Mouse (Mus musculus): ENCODE measurements around the gene 4930404H24Rik. TPM values are rescaled to one million over a fixed set of nuclear protein-coding genes. Genes with fewer than 3 reads are reported as not detected.

4930404H24Rik gene
- total RNA-seq (2021), result not detected
- long read RNA-seq, experiment 1, result 0 reads
- long read RNA-seq, experiment 2, result 0 reads

DNA sequence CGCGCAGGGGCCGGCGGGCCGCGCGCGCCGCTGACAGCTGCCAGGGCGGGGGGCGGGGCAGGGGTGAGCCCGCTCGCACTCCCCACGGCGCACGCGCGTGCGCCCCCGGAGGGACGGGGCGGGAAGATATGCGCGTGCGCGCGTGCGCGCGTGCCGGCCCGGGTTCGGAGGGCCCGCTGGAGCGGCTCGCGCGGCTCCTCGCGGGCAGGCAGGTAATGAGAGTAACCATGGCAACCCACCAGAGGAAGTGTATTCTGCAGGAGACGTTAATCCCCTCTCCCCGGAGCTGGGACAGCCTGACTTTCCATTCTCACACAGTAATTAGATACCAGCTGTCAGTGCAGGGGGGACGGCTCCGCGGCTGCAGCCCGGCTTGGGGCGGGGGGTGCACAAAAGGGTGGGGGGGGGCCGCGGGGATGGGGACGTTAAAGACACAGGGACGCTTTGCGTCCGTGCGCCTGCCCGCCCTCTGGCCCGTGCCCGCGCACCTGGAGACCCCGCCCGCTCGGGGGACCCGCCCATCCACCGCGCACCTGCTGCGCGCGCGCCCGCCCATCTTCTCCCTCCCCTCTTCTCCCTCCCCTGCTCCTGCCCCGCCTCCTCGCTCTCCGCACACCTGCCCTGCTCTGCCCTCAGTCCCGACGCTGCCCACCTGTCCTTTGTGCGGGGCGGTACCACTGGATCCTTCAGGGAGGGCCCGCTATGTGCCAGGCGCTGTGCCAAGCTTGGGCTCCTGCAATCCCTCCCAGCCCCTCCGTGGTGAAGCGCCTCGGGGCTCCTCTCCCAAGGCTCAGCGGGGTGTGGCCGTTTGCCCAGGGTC lies at the start of gene 4930404H24Rik:
4930404H24Rik (plus strand) TSS at position 218 of the 820 bp plus-strand sequence.
- peak; percentile 72 to 76 for DNase-seq (ENCODE audit: low spot score in 2 of 2)

DNA sequence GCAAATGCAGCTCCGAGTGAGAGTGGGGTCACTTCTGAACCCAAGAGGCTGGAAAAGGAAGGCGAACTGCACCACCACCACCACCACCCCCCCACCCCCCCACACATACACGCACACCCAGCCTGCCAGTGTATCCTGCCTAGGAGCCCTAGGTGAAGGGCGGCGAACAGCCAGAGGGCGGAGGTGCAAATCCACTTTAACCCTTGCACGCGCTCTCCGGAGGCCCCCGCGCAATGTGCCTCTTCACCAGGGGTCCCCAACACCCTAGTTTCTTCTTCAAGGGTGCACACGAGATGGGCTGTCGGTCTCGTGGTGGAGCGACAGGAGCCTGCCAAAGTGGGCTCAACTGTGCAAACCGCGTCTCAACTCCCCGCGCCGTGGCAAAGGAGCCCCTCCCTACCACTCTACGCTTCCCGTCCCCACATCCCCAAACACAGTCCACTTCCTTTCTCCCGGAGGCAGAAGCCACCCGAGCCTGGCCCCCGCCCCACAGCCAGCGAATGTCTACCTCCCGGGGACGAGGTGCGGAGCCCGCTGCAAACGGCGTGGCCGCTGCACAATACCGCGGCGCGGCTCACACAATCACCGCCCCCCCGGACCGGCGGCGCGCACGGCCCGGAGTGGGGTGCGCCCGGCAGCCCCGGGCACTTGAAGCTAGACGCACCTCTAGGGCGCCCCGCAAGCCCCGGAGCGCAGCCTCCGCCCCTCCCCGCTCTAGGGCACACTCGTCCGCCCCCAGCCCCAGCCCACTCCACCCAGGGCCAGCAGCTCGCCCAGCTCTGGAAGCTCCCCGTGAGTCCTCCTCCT lies 49.0 kb upstream of the 4930404H24Rik start:
- DNase-seq (ENCODE audit: low spot score in 2 of 2), result peak in 1 of 2 experiments; percentile 22

DNA sequence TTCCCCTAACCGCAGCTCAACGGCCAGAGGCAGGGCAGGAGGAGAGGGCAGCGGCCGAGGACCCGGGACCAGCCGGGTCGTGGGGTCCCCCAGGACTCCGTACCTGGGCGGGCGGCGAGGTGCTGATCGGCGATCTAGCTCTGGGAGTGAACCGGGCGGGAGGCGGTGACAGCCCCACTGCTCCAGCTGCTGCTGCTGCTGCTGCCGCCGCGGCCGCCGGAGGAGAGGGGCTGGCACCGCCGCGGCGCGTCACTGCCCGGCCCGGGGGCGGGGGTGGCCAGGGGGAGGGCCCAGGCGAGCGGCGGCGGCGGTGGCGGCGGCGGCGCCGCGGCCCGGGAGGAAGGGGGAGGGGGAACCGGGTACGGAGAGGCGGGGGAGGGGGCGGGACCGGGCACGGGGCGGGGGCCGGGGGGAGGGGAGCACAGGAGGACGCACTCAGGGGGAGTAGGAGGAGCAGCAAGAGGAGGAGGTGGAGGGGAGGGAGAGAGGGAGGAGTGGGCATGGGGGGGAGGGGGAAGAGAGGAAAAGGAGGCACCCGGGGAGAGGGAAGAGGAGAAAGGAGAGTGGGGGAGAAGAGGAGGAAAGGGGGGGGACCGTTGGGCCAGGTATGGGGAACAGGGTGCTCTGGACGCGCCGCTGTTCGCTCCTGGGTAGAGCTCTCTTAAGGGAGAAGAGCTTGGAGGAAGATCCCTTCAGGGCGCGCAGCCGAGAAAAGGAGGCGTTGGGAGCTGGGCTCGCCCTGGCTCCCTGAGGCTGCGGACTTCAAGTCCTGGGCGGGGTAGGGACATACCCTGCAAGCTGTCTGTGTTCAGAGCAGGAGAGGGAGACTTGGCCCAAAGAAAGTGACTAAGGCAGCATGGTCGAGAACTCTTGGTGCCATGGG lies 48.1 kb upstream of the 4930404H24Rik start:
- DNase-seq (ENCODE audit: low spot score in 2 of 2), result peak; percentile 45

DNA sequence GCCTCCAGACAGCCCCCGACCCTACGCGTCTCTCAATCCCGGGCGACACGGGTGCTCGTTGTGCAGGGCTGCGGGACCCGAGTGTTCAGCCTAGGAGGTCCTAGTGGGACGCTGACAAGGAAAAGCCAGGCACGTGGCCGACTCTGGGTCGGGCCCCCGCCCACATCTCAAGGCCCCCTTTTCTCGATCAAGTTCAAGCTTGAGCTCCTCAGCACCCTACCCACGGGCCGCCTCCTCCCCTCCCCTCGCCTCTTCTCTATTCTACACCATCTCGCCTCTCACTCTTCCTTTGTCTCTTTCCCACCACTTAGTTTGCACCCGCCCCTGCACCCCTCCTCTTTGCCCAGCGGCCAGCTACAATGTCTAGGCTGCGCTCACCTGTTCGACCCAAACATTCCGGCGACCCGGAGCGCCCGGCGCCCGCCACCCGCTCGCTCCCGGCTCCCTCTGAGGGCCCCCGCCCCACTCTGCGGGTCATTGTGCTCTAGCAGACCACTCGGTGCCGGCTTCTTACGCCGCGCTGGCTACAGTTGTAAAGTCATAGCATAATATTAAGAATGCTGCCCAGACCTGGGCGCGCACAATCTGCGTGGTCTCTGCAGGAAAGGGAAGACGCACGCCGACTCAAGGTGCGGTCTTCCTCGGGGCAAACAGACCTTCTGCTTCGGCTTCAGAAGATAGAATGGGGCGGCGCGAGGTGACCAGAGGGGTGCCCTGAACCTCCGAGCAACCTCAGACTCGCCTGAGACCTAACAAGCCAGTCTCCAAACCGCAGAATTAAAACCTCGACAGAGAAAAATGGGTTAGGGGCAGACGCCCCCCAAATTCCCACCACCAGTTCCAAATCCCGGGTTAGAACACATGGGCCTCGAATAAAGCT lies 47.2 kb upstream of the 4930404H24Rik start:
- DNase-seq (ENCODE audit: low spot score in 2 of 2), result no peak

DNA sequence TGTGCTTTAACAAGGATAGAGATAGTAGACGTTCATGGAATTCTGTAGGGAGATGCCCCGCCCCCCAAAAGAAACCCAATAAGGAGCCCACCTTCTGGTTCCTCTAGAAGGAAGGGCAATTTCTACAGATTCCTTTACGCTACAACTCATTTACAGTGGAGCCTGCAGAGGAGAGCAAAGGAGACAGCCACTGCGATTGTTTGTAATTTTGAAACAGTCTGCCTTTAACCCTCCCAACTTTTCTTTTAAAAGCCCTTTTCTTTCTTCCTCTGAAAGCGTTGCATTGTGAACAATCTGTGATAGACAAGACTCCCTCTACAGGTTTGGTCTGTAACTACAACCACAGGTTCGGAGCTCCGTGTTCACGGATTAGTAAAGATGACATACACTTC lies 46.6 kb upstream of the 4930404H24Rik start:
- DNase-seq (ENCODE audit: low spot score in 2 of 2), result peak; percentile 60 to 82

DNA sequence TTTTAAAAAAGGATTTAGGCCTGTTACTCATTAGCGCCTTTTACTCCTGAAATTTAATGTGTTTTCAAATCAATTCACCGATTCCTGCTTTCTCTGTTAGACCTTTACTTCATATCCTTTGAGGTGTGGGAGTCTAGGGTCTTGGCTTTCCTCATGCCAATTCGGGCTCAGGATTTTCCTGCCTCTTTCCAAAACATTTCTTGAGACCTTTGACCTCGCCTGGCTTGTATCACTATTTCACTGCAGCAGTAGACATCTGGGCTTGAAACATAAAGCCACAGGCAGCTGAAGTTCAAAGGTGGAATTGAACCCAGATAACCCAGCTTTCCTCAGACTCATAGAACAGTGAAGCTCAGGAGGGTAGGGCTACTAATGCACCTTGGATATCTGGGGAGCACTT lies 46.1 kb upstream of the 4930404H24Rik start:
- DNase-seq (ENCODE audit: low spot score in 2 of 2), result no peak

DNA sequence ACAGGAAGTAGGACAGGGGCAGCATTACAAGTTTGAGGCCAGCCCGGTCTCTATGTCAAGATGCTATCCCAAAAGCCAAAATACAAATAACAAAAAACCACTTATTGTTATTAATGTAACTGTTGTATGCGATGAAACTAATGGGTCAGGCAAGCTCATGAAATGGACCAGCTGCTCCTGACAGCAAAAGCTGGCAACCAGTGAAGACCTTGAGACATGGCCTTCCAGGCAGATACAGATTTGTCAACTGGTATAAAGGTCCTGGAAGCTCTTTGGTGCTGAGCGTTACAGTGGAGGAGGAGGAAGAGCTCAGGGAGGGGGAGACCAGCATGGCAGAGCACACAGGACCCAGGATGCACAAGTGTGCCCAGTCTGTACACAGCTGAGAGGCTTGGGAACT lies 44.9 kb upstream of the 4930404H24Rik start:
- DNase-seq (ENCODE audit: low spot score in 2 of 2), result no peak

DNA sequence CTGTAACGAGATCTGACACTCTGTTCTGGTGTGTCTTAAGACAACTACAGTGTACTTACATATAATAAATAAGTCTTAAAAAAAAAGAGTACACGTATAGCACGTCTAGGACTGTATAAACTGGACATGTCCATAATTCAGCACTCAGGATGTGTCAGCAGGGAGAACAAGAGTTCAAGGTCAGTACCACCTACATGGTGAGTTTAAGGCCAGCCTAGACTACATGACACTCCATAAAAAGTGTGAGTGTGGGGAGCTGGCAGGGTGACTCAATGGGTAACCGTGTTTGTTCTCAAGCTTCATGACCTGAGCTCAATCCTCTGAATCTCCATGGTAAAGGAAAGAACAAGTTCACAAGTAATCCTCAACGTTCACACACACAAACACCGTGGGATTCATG lies 44.1 kb upstream of the 4930404H24Rik start:
- no peak for DNase-seq (ENCODE audit: low spot score in 2 of 2)

DNA sequence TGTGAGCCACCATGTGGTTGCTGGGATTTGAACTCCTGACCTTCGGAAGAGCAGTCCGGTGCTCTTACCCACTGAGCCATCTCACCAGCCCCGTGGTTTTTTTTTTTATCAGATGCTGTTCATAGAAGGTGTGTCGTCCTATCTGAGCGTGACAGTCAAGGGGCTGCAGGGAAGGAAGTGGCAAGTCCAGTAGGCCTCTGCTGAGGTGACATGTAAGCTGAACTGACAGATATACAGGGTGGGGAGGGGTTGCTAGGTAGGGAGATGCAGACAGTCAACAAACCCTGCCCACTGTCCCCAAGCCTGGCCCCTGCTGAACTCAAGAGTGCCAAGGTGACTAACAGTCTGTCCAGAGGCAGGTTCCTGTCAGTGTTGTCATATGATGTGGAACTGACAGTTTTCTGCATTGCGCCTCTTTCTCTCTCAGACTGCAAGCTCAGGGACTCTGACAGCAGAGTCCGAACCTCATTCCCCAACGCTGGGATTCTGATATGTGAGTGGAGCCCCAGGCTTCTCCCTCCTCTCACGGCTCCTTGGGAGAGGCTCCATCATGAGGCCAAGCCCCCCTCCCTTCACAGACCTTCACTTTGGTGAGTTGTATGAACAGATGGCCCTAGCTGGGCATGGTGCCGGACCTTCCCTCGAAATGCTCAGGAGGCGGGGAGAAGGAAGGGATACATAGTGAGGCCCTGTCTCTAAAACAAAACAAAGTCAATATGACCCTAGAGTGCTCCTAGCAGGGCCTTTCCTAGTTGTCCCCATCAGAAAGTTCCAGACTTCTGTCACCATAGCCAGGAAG lies 38.4 kb upstream of the 4930404H24Rik start:
- no peak for DNase-seq (ENCODE audit: low spot score in 2 of 2)

DNA sequence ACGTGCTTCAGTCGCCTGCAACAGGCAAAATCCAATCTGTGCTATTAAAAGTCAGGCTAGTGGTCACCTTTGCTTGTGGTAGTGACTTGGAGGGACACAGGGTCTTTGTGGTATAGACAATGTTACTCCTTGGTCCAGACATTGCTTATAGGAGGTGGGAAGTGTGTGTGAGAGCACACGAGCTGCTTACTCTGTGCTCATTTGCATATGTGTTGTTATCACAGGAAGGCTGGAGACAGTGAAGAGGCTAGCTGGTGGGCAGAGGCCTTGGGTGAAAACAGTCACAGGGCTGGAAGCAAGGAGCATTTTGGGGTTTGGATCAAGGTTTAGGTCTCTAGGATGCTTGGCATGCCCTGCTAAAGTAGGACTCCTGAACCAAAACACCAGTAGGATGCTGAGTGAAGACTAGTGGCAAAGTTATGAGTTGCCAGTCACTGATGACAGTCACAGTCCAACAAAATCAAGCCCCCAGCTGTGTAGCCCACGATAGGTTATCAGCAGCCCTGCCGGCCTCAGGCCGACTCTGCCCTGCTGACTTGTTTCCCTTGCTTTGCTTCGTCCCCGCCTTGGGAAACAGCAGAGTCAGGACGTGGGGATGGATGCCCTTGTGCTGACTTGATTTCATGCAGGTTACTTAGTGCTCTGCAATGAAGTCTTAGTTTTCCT lies 37.6 kb upstream of the 4930404H24Rik start:
- no peak for DNase-seq (ENCODE audit: low spot score in 2 of 2)

DNA sequence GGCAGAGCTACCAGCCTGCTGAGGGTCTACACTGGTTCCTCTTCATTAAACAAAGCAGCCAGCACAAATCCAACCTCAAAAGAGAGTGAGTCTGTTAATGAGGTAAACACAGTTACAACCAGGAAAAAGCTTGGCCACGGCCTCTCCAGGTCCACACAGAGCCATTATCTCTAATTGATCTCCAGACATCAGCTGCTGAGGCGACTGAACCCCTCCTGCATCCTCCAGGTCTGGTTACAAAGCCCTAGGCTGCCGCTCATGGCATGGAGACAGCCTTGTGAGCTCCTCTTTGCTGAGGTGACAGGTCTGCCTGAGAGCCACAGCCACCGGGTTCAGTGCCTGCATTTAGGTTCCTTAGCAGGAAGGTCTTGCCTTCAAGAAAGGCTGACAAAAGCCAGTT lies 35.1 kb upstream of the 4930404H24Rik start:
- no peak for DNase-seq (ENCODE audit: low spot score in 2 of 2)

DNA sequence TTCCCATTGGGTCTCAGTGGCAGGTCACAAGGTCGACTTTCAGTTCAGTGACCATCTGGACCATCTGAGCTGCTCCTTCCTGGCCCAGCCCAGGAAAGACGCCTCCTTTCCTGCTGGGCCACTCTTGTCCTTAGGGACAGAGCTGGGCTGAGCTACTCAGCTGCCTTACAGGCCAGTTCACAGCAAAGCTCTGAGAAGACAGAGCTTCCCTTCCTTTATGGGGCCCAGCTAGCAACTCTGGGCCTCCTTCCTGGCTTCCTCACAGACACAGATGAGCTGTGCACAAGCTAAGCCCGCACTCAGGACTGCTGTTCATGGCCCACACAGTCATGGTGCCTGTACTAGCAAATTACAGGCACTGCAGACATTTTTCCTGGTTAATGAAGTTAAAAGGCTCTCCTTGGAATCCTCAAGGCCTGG lies 34.6 kb upstream of the 4930404H24Rik start:
- no peak for DNase-seq (ENCODE audit: low spot score in 2 of 2)

DNA sequence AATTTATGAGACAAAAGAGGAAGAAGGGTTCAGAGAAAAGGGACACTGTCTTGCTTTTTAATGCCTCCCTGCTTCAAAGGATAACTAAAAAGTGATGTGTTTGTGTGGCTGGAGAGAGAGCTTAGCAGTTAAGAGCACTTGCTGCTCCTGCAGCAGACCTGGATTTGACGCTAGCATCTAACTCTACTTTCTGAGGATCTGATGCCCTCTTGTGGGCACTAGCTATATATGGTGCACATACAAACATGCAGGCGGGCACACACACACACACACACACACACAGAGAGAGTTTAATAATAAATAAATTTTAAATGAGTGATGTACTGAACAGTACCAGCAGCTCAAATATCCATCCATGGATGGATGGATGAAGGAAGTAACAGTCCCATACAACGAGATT lies 29.3 kb upstream of the 4930404H24Rik start:
- DNase-seq (ENCODE audit: low spot score in 2 of 2), result no peak

DNA sequence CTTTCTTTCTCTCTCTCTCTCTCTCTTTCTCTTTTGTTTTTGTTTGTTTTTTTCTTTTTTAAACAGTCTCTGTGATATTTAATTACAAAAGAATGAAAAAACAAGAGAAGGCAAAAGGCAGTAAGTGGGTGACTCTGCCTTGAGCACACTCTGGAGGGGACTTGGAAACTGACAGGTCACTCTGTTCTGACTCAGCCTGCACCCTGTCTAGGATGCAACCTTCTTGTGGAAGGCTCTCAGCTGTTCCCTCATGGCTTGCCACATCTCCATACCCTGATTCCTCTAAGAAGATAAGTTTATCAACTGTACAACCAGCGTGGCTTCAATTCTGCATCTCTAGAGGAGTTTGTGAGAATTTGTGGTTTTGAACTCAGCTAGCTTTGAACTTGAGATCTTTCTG lies 25.2 kb upstream of the 4930404H24Rik start:
- DNase-seq (ENCODE audit: low spot score in 2 of 2), result no peak

DNA sequence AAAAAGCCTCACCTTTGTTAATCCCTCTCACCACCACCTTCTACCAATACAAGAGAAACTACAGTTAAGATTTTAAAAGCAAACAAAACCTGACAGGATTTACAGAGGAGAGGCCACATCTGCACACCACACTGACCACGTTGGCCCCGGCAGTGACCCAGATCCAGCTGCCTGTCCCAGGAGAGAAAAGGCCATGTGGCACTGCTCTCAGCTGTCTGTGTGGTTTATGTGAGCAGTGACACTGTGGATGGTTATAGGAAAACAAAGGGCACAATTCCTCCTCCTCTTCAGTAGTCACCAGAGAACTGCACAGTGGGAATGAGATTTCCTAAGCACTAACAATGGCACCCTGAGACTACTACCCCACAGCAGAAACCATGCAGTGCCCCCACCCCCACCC lies 23.3 kb upstream of the 4930404H24Rik start:
- no peak for DNase-seq (ENCODE audit: low spot score in 2 of 2)

DNA sequence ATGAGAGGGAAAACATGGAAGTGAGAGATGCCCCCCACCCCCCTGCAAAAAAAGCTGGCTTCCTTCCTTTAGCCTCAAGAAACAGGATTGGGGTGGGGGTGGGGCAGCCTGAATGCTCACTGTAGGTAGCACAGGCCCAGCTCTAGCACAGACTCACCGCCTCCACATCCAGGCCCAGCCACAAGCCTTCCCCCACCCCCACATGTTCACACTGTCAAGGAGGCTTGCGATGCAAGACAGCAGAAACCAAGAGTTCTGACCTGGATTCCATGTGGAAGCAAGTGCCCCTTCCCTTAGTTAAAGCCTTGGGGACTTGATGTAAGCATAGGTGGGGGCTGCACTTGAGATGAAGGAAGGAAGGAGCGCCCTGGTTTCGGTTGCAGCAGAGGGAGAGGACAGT lies 22.8 kb upstream of the 4930404H24Rik start:
- no peak for DNase-seq (ENCODE audit: low spot score in 2 of 2)

DNA sequence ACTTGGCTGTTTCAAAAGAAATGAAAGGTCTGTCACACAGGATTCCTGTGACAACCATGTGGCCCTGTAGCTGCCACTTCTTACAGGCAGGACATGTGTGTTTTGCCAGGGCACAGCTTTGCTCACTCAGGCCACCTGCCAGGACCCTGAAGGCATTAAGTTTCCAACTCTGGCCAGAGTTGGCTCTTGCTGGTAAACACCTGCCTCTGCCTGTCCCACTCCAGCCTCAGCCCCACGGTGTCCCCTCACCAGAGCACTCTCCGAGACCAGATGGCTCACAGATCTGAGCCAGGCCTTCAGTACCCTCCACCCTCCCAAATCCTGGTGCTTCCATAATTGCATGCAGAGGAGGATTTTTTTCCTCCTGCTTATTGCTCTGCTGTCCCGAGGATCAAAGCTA lies 21.6 kb upstream of the 4930404H24Rik start:
- no peak for DNase-seq (ENCODE audit: low spot score in 2 of 2)

DNA sequence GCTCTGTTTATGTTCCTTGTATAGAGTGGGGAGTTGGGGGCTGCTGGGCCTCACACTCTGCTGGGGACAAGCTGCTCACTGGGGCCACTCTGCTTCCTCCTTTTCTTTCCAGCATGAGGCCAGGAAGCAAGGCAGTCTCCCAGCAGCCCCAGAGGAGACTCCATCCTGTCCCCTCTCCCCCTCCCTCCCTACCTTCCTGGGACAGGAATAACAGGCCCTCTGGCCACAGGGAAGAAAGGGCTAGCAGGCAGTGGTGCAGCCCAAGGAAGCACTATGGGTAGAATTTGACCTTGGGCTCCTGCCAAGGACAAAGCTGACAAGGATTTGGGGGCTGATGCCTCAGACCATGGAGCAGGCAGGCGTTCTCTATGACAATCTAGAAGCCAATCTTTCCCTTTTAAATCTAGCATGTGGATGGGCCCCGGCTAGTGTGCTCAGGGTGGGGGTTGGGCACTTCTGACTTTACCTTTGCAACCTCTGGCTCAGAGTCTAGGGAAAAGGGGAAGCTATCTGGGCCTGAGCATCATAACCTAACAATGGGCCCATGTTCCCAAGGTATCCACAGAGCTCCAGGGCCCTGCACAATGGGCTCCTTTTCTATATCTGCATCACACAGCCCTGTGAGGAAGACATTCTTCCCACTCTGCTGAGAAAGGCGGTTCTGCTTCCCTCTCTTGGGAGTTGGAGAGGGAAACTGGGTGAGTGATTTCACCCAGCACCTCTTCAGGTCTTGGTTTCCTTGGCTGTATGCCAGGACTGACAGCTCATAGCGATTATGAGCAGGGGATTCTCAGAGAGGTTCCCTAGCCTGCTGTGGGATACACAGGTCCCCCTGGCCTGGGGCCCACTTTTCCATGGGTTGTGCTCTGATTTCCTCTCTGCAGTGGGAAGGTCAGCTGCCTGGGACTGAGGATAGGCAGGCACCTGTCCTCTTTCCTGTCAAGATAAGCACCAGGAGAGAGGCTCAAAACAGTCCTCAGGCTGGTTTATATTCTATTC lies 17.2 kb upstream of the 4930404H24Rik start:
- no peak for DNase-seq (ENCODE audit: low spot score in 2 of 2)

Data from layer of hippocampus, postnatal 14 days (tissue).